Mouse (Mus musculus) heart, adult 2 months (tissue): ENCODE results near the gene Catsperd.
A peak's percentile ranks its signal among the peaks of the same experiment; 100 is the strongest.

Experiments
- CTCF ChIP-seq: fragments of 200-600 bp; IDR thresholded peaks from 2 replicates; pipeline ENCODE4 v1.8.1; 2022; ENCODE audit warnings: antibody characterized with exemption, mild to moderate bottlenecking, moderate library complexity
- EP300 ChIP-seq: fragments of 200-500 bp; IDR thresholded peaks from 2 replicates; pipeline ENCODE4 v1.6.1; 2011; ENCODE audit warnings: low read depth, low read length, control low read depth; ENCODE audit not compliant: insufficient read depth
- POLR2A ChIP-seq: fragments of 200-500 bp; IDR thresholded peaks from 2 replicates; pipeline ENCODE4 v1.6.1; 2011; ENCODE audit warnings: mild to moderate bottlenecking, low read depth, low read length, control low read depth; ENCODE audit not compliant: insufficient read depth

- no peak for TF ChIP-seq CTCF
- peak; percentile 95 for TF ChIP-seq POLR2A
- 0 out of 2 replicates have a peak, but pooled peaks have one; percentile 43 for TF ChIP-seq EP300
Observed at GRCm38 (mm10) chr17:56672941-56673646, 45.2 kb downstream of the Catsperd start, which contains the start of gene Ranbp3.
